16 mouse cellular contexts compared by ENCODE assay signal in the genomic region with DNA sequence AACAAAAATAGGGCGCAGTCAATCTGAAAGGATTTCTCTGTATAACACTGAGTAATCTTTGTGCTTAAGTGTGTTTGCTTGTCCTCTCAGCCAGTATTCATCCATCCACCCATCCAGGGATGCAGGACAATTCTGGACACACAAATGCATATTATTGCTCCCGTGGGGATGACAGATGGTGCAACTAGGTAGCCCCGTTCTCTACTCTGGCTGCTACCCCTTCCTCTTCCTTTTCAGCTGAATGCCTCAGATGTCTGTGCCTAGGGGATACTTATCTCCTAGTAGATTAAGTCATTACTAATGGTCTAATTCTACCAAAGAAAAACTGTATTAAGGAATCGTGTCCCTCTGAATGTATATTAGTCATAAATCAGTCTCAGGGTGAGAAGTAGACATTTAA.
"Had no signal": no experiment of that assay in that cellular context is flagged by ENCODE, and none has a peak within 500 bp of the region (broad histone marks: within the 10 kb centered on the region; RNA-seq: fewer than 3 reads in every experiment).

No protein-coding gene starts in this region.

- H3K27me3 ChIP-seq: intestine, embryonic 15.5 days; kidney, embryonic 15.5 days; liver, embryonic 13.5 days; stomach, embryonic 15.5 days had no signal

- H3K4me1 ChIP-seq: intestine, embryonic 15.5 days; kidney, embryonic 15.5 days; liver, embryonic 13.5 days; stomach, embryonic 15.5 days had no signal

- H3K27ac ChIP-seq: intestine, embryonic 15.5 days; kidney, embryonic 15.5 days; liver, embryonic 13.5 days; midbrain, embryonic 10.5 days; midbrain, embryonic 13.5 days; stomach, embryonic 15.5 days had no signal

- H3K36me3 ChIP-seq: intestine, embryonic 15.5 days; kidney, embryonic 15.5 days; liver, embryonic 13.5 days; midbrain, embryonic 10.5 days; midbrain, embryonic 13.5 days; stomach, embryonic 15.5 days had no signal

- H3K9ac ChIP-seq: intestine, embryonic 15.5 days; kidney, embryonic 15.5 days; liver, embryonic 13.5 days; midbrain, embryonic 13.5 days; stomach, embryonic 15.5 days had no signal

- DNase-seq: kidney, adult 11 months; kidney, adult 8-10 months; kidney, postnatal 10 days; kidney, postnatal 36 days; liver, embryonic 13.5 days; lung, adult 2 months; lung, postnatal 14 days; lung, postnatal 4 days; right cerebral cortex, postnatal 25 days; spleen, adult 18-20 months; thymus, postnatal 25 days had no signal

- ATAC-seq: intestine, embryonic 15.5 days; midbrain, embryonic 13.5 days had no signal

- H3K4me3 ChIP-seq: intestine, embryonic 15.5 days; kidney, embryonic 15.5 days; liver, embryonic 13.5 days; midbrain, embryonic 10.5 days; midbrain, embryonic 13.5 days; stomach, embryonic 15.5 days had no signal

- H3K4me2 ChIP-seq: intestine, embryonic 15.5 days; kidney, embryonic 15.5 days; liver, embryonic 13.5 days; midbrain, embryonic 13.5 days; stomach, embryonic 15.5 days had no signal

- H3K9me3 ChIP-seq: intestine, embryonic 15.5 days; kidney, embryonic 15.5 days; liver, embryonic 13.5 days; midbrain, embryonic 10.5 days; midbrain, embryonic 13.5 days; stomach, embryonic 15.5 days had no signal
